Mouse (Mus musculus) cerebellum, adult 9-10 months (tissue): ENCODE data around the gene Map4.
"Not testable (repeated sequence)": the region's sequence is repeated elsewhere in the genome, so short reads cannot be mapped to it uniquely, and the experiment has no call there.

ENCODE experiments used
- DNase-seq: peaks from one replicate; pipeline ENCODE4 v3.0.0; 2022

The Map4 gene

GRCm38 (mm10) chr9:110071011-110071410 is 139.8 kb downstream of the Map4 start:
- no peak for DNase-seq

DNA sequence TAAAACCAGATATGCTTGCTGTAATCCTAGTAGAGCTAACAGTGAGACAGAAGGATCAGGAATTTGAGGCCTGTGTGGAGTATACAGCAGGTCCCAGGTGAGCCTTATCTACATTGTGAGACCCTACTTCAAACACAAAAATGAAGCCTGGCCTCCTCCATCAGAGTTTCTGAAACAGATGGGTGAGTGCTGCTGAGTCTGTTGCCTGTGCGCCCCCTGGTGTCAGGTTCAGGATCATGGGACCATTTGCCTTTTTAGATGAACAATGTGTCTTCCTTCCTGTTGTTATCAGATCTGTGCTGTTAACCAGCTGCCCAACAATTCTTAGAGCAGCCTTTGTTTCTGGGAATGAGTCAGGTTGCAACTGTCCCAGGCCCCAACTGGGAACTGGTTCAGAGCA is 140.6 kb downstream of the Map4 start:
- peak; percentile 91 for DNase-seq

DNA sequence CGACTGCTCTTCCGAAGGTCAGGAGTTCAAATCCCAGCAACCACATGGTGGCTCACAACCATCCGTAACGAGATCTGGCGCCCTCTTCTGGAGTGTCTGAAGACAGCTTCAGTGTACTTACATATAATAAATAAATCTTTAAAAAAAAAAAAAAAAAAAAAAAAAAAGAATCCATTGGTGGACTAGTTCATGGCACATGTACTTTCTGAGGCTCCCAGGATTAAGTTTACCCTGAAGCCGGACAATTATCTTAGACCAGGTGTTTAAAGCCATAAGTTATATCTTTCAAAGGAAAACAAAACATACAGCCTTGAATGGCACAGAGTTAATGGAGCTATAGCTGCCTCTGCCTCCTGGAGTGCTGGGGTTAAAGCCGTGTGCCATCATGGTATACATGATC is 145.2 kb downstream of the Map4 start:
- not testable (repeated sequence) for DNase-seq

DNA sequence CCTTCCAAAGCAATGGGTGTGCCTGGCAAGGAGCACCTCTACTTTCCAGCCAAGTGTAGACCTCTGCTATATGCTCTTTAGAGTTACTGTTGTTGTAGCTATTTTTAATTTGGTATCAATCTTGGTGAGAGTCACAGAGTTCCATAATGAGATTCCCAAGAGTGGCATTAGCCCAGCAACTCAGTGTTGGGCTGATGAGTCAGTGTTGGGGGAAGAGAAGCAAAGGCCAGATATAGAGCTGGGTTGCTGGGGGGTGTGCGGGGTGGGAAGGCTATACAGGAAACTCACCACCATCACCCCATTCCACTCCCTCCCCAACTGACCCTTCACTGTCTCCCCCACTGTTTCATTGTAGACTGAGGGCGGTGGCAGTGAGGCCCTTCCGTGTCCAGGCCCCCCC is 149.8 kb downstream of the Map4 start:
- no peak for DNase-seq

DNA sequence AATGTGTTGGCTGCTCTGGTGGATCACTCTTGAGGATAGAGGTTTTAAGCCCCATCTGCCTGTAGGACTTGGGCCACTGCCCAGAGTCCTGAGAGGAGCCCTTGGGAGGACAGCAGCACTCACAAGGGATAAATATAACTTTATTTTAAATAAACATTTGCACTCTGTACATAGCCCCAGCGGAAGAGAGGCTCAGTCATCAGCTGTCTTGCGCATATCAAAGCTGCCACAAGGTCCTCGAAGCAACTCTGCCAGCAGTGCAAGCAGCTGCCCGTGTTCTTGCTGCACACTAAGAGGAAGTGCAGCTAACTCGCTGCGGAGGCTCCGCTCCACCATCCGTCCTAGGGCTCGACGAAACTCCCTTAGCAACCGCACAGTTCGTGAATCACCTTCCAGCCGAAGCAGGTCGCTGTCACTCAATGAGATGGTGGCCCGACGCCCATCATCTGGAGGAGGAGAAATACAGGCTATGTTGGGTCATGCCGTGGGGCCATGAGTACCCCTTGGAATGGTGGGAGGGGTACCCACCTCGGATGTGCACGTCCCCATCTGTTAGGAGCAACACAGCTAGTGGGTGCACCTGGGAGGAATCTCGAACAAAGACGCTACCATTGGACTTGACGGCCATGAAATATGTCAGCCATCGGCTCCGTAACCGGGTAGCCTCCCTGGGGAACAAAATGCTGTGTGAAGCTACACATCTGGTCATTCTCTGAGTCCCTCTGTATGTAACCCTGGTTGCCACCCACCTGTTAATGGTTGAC is 153.1 kb downstream of the Map4 start:
- no peak for DNase-seq

DNA sequence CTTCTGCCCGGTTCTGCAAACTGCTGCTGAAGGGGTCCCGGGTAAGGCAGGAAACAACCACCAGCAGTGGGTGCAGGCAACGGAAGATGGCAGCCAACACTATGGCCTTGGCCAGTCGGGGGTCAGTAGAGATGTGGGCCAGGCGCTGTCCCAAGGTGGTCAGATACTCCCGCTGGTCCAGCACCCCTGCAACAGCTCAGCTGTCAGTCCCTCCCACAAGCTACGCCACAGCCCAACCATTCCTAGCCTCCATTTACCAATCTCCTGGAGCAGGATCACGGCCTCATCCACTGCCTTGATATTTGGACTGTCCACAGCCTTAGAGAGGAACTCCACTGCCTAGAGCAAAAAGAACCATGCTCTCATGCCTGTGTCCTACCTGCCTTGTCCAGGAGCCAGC is 154.4 kb downstream of the Map4 start:
- DNase-seq: no peak

- no peak for DNase-seq
Measured at GRCm38 (mm10) chr9:110093303-110093702, 162.0 kb downstream of the Map4 start.

- no peak for DNase-seq
Measured at GRCm38 (mm10) chr9:110094761-110095160, 163.5 kb downstream of the Map4 start.

- no peak for DNase-seq
Measured at GRCm38 (mm10) chr9:110097791-110098190, 166.5 kb downstream of the Map4 start.

DNA sequence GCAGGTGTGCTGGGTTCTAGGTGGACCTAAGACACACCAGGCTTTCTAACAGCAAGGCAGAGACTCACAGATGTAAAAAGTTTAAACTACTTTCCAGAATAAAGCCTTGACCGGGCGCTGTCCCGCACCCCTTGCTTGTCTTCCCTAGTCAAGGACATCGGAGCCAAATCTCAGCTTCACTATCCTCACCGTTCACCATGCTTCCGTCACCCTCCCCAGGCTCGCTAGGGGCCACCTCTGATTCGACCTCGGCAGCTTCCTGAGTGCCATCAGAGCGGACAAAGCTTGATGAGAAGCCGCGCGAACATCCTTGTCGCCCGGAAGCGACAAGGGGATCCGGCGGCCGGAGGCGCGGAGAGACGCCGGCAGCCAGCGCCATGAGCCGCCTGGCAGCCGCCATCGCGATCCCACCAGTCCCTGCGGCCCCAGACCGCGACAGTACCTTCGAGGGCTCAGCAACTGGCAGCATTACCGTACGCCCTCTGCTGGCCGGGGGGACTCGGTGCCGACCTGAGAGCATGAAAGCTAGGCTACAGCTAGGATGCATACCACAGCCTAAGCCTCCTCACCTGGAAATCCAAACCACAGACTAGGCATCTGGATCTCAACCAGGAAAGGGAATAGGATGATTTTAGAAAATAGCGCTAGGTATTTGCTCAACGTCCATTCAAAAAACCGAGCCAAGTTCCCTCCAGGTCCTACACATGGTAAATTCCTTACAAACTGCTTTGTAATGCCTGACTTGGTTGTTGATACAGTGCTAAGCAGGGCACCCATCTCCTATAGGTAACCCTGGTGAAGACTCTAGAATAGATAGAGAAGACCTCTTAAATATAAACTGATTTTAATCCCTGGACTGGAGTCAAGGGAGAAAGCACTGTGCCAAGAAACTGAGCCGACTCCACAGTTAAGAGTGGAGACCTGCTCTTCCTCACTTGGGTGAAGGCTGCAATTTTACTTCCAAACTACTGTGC is 169.7 kb downstream of the Map4 start:
- peak; percentile 92 for DNase-seq

DNA sequence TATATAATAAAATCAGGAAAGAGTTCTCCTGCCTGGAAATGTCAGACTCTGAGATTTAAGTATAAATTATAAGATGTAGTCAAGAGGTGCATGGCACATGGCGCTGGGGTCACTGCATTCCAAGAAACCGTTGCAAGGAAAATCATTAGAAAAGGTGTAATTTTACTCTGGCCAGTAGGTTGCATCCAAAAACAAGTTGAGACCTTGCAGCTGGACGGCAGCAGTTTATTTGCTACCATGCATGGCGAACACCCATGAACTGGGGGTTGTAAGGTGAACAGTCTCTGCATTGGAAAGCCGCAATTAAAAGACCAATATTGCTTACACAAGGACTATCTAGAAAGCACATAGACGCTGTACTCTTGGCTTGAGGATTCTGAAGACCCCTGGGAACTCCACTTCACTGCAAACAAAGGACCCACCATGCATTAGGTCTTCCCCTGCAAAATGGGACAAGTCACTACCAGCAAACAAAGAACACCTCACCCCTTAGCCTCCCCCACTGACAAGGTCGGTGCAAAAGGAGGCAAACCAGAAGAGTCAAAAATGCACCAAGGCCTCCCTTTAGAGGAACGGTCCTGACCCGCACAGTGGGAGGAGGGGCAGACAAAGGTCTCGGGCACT is 185.2 kb downstream of the Map4 start:
- peak; percentile 31 for DNase-seq

- peak; percentile 82 for DNase-seq
Measured at GRCm38 (mm10) chr9:110116977-110117778, 185.9 kb downstream of the Map4 start, which contains the start of gene Smarcc1. Smarcc1 (plus strand) TSS chr9:110117708.

GRCm38 (mm10) chr9:110117779-110118139 is 186.5 kb downstream of the Map4 start, which contains the start of gene Dhx30:
Dhx30 (minus strand) TSS chr9:110117830.
- no peak for DNase-seq

DNA sequence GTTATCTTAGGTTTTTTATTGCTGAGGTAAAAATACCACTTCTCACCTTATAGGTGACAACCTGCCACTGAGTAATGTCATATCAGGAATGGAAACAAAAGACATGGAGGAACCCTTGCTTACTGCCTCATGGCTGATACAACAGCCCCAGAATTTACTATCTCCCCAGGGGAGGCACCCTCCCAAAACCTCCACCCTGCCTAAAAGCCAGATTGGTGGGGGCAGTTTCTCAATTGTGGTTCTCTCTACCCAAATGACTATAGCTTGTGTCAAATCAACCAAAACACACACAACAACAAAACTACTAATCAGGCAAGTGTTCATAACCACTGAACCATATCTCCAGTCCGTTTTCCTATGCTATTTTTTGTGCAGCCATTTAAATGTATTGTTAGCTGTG is 187.0 kb downstream of the Map4 start:
- no peak for DNase-seq

- DNase-seq: no peak
Measured at GRCm38 (mm10) chr9:110121424-110121823, 190.2 kb downstream of the Map4 start.

- DNase-seq: no peak
Measured at GRCm38 (mm10) chr9:110123322-110123721, 192.1 kb downstream of the Map4 start.

GRCm38 (mm10) chr9:110124008-110124540 is 192.8 kb downstream of the Map4 start:
- not testable (repeated sequence) for DNase-seq

GRCm38 (mm10) chr9:110130896-110131524 is 199.8 kb downstream of the Map4 start:
- peak; percentile 34 for DNase-seq

DNA sequence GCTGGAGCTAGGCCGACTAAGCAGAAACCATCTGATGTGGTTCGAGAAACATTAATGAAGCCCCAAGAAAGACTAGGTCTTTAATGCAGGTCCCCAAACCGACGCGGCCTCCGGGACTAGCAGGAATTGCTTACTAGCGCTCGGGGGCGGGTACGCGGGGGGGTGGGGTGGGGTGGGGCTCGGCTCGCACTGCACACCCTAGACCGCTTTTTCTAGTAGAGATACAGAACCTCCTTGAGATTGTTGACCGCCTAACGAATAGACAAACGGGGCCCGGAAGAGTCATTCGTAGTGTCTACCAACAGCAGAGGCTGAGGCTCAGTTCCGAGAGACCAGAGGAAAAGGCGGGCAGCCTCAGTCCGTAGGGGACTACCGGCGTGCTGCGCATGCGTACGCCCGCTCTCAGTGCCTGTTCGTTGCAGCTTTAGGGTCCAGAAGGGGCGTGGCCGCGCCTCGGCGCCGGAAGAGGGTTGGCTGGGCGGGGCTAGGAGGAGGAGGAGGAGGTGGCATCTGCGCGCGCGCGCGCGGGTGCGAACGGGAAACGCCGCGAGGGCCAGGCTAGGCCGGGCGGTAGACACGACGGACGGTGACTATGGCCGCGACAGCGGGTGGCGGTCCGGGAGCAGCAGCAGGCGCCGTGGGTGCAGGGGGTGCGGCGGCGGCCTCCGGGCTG is 200.4 kb downstream of the Map4 start:
- DNase-seq: peak; percentile 99

GRCm38 (mm10) chr9:110132201-110132605 is 200.9 kb downstream of the Map4 start:
- DNase-seq: no peak

DNA sequence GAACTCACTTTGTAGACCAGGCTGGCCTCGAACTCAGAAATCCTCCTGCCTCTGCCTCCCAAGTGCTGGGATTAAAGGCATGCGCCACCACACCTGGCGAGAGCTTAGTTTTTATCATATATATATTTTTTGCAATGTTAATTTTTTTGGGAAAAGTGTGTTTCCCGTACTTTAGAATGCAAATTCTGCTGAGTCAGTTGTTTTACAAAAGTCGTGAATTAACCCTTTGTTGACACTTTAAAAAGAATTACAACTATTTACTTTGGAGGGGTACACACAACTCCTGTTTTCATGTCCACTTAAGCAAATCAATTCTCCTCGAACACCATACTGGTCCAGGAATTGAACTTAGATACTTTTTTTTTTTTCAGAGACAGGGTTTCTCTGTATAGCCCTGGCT is 201.7 kb downstream of the Map4 start:
- no peak for DNase-seq
